Mouse (Mus musculus) T-cell, adult 66 days (primary cell): Measurements from ENCODE around the gene Zfp51. TPM values are rescaled to one million over a fixed set of nuclear protein-coding genes. Genes with fewer than 3 reads are reported as not detected.

Experiments used
- total RNA-seq, 2 experiments: library from RNA; stranded (reverse); gene quantifications; 3 replicates in 1 of 2; 4 replicates in 1 of 2; pipeline ENCODE4 v1.2.4; 2023

Zfp51 gene
- total RNA-seq, result 10 to 100 TPM; 21.6 to 22.3 TPM

DNA sequence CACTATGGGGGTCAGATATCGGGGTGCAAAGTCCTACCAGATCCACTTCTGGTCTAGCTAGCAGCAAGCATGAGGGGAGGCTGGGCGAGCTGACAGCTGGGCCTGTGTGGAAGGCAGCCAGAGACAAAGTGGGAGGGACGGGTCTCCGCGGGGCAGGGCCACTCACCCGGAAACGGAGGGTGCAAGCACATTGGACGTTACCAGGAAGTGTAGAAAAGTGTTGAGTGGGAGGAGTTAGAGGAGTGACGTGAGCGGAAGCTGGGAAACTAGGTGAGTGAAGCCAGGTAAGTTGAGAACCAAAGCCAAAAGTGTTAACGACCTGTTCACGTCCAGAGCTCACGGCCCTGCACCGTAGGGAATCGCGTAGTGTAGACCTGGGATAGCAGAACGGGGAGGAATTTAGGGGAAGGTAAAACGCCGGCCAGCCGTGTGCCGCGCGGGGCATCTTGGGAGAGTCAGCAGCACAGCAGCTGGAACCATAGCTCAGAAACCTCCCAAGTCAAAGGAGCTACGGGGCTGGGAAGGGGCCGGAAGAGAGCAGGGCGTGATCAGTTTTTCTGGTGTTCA, at the start of gene Zfp51:
Gene Zfp51 (plus strand): TSS at position 237 of the 567 bp plus-strand sequence.

GRCm38 (mm10) chr17:21422664-21423599, 27.2 kb upstream of the Zfp51 start, which contains the start of gene Zfp54:
Zfp54 (plus strand) TSS chr17:21423227.

GRCm38 (mm10) chr17:21488760-21489499, 38.8 kb downstream of the Zfp51 start, which contains the start of gene Zfp53:
Zfp53 (plus strand) TSS chr17:21488998.

Other genes starting within 250 kb of the Zfp51 start
- not detected for gene Vmn1r234, start 224.3 kb upstream of the Zfp51 start, total RNA-seq
- not detected for gene Vmn1r235, start 194.0 kb upstream of the Zfp51 start, total RNA-seq
- gene Vmn1r236, start 167.4 kb upstream of the Zfp51 start, total RNA-seq, result not detected
- gene Vmn1r237, start 138.5 kb upstream of the Zfp51 start, total RNA-seq, result not detected
- gene Zfp677, start 66.6 kb upstream of the Zfp51 start, total RNA-seq, result 1 to 10 TPM; 6.8 TPM
- 1 to 10 TPM; 1.9 to 2.7 TPM for gene Zfp54, start 27.1 kb upstream of the Zfp51 start, total RNA-seq
- gene Zfp53, start 38.6 kb downstream of the Zfp51 start, total RNA-seq, result 10 to 100 TPM; 26.1 to 33.3 TPM
- 1 to 10 TPM; 7.0 to 8.9 TPM for gene Zfp52, start 85.2 kb downstream of the Zfp51 start, total RNA-seq
- 1 to 10 TPM; 1.5 to 2.7 TPM for gene Zfp948, start 116.6 kb downstream of the Zfp51 start, total RNA-seq
- gene Zfp983, start 200.2 kb downstream of the Zfp51 start, total RNA-seq, result 10 to 100 TPM in 1 of 2 experiments, 1 to 10 TPM in 1; 8.7 to 10.7 TPM
- gene Gm10226, start 241.5 kb downstream of the Zfp51 start, total RNA-seq, result 10 to 100 TPM in 1 of 2 experiments, 1 to 10 TPM in 1; 9.2 to 15.4 TPM